Mouse (Mus musculus): ENCODE results near the gene Zfp526. TPM values are rescaled to one million over a fixed set of nuclear protein-coding genes. Genes with fewer than 3 reads are reported as not detected.

The Zfp526 gene
- polyA plus RNA-seq, 1 experiment = 14.4 TPM

DNA sequence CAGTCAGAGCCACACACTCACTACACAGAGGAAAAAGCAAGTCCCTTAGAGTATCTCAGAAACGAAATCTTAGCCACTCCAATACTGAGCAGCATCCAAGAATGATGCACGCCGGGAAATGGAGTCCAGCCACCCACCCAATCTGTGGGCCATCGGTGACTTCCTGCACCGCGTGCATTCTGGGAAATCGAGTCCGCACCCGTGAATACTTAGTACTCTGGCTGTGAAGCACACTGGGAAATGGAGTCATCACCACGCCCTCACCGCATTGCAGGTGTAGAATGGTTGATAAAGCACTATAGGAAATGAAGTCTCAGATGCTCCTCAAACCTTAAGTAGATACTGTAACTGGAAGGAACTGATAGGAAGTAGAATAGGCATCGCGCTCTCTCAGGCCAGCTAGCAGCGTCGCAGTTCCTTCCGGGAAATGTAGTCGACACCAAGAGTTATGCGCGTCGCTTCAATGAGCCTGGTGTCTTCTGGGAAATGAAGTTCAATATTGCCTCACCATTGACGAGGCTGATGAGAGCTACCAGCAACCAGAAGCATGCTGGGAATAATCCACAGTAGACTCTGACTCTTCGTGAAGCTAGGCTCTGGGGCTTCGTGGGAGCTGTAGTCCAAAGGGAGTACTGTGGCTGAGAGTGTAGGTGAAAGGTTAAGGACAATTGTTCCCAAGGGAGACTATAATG lies 16.9 kb downstream of the Zfp526 start:
- WGBS = under 1% methylated on average over 23 of the region's 23 CpGs
- Histone ChIP-seq H3K4me1 (ENCODE audit: control insufficient read depth, insufficient read depth, insufficient read length) (peaks cover 4% of the 10 kb centered on the region; the same call in 1 of the 2 replicates), H3K27me3 (ENCODE audit: control insufficient read depth, insufficient read depth, low read length) (no peaks in the 10 kb centered on the region), H3K27ac (ENCODE audit: insufficient read depth, low read length) (peak overlapping the region; percentile 91), H3K4me3 (ENCODE audit: extremely low read depth, insufficient read depth, insufficient read length) (peak overlapping the region; percentile 59), H3K36me3 (ENCODE audit: control insufficient read depth, insufficient read depth, low read length) (peaks cover 7% of the 10 kb centered on the region; the same call in 1 of the 2 replicates)
- DNase-seq (ENCODE audit: low read depth in 1 of 2, low spot score in 2 of 2) = peak; percentile 92 to 95
- no peak for TF ChIP-seq CTCF (IDR thresholded peaks at IDR 0.05; ENCODE audit: extremely low read depth, insufficient read depth, insufficient read length, insufficient replicate concordance)
- peak; percentile 5; the same call in 1 of the 2 replicates for TF ChIP-seq POLR2A (IDR thresholded peaks at IDR 0.05; ENCODE audit: low read depth, low read length)

DNA sequence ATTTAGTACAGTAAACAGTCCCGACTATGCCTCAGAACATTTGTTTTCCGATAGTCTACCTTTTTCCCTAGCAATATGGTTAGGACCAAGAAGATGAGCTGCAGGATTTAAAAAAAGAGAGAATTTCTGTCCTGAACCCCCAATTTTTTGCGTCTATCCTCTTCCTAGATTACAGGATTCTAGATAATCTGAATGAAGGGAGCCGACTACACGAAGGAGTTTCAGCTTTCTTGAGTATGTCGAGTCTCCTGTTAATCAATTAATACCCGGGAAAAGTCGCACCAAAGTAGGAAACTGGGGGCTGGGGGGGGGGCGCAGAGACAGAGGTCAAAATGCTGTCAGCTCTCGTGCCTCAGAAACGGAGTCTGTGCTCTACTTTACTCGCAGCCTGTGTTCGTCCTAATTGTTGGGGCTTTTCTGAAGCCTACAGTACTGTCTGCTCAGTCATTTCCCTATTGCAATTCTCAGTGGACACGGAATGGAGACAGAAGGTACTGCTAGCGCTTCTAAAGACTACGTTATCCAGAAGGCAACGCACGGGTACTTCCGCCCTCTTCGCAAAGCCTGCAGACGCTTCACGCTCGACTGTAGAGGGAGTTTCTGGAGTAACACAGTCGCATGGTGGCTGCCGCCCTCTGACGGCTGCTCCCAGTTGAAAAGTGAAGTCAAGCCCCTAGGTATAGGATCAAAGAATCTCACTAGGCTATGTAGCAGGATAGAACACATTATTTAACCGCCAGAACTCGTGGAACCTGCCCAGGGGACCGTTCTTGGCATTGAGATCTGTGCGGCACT lies 17.8 kb downstream of the Zfp526 start:
- WGBS = 2% methylated on average over 30 of the region's 30 CpGs
- Histone ChIP-seq H3K36me3 (ENCODE audit: control insufficient read depth, insufficient read depth, low read length) (peaks cover 1% of the 10 kb centered on the region; the same call in 1 of the 2 replicates), H3K27me3 (ENCODE audit: control insufficient read depth, insufficient read depth, low read length) (no peaks in the 10 kb centered on the region), H3K4me3 (ENCODE audit: extremely low read depth, insufficient read depth, insufficient read length) (peak overlapping the region; percentile 43), H3K4me1 (ENCODE audit: control insufficient read depth, insufficient read depth, insufficient read length) (peaks cover 4% of the 10 kb centered on the region; the same call in 1 of the 2 replicates), H3K27ac (ENCODE audit: insufficient read depth, low read length) (peak overlapping the region; percentile 82)
- TF ChIP-seq POLR2A (IDR thresholded peaks at IDR 0.05; ENCODE audit: low read depth, low read length) = no peak; the same call in 1 of the 2 replicates
- peak; percentile 62; the same call in 1 of the 2 replicates for TF ChIP-seq CTCF (IDR thresholded peaks at IDR 0.05; ENCODE audit: extremely low read depth, insufficient read depth, insufficient read length, insufficient replicate concordance)
- DNase-seq (ENCODE audit: low read depth in 1 of 2, low spot score in 2 of 2) = peak; percentile 83 to 92

DNA sequence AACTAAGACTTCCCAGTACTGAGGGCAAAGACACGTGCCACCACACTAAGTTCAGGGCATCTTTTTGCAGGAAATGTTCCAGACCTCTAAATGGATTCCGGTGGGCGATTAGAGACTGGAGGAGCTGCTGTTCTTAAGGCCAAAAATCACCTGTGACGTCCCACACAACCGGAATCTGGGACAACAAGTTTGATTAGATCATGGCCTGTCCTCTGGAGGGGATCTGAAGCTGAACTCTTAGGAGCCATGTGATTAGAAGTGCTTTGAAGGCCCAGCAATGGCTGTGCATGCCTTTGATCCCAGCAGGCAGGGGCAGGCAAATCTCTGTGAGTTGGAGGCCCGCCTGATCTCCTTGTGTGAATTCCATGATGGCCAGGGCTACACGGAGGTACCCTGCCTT lies 19.4 kb downstream of the Zfp526 start:
- no peak overlapping the region for H3K27ac ChIP-seq (ENCODE audit: insufficient read depth, low read length)
- 89% methylated on average over 7 of the region's 7 CpGs for WGBS
- no peaks in the 10 kb centered on the region for H3K27me3 ChIP-seq (ENCODE audit: control insufficient read depth, insufficient read depth, low read length)
- peaks cover 4% of the 10 kb centered on the region; the same call in 1 of the 2 replicates for H3K4me1 ChIP-seq (ENCODE audit: control insufficient read depth, insufficient read depth, insufficient read length)
- TF ChIP-seq POLR2A (IDR thresholded peaks at IDR 0.05; ENCODE audit: low read depth, low read length) = no peak
- TF ChIP-seq CTCF (IDR thresholded peaks at IDR 0.05; ENCODE audit: extremely low read depth, insufficient read depth, insufficient read length, insufficient replicate concordance) = no peak
- H3K36me3 ChIP-seq (ENCODE audit: control insufficient read depth, insufficient read depth, low read length) = peaks cover 6% of the 10 kb centered on the region
- H3K4me3 ChIP-seq (ENCODE audit: extremely low read depth, insufficient read depth, insufficient read length) = no peak overlapping the region
- no peak for DNase-seq (ENCODE audit: low read depth in 1 of 2, low spot score in 2 of 2)

DNA sequence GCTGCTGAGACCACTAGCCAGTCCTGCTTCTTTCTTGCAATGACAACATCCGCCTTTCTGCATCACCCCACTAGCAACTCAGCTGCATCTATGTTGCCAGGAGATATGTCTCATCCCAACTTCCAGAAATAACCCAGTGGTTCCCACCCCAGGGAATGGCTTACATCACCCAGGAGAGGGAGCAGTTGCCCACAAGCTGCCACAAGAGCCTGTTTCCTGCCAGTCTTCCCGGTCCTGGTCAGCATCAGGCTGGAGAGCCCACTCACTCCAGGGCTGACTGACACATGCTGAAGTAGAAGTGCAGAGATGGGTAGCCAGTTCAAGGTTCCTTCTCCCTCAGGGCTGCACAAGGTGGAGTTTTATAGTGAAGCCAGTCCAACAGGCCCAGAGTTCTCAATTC lies 19.8 kb downstream of the Zfp526 start:
- H3K4me3 ChIP-seq (ENCODE audit: extremely low read depth, insufficient read depth, insufficient read length) = no peak overlapping the region
- TF ChIP-seq POLR2A (IDR thresholded peaks at IDR 0.05; ENCODE audit: low read depth, low read length) (no peak), CTCF (IDR thresholded peaks at IDR 0.05; ENCODE audit: extremely low read depth, insufficient read depth, insufficient read length, insufficient replicate concordance) (no peak)
- peaks cover 3% of the 10 kb centered on the region; the same call in 1 of the 2 replicates for H3K4me1 ChIP-seq (ENCODE audit: control insufficient read depth, insufficient read depth, insufficient read length)
- DNase-seq (ENCODE audit: low read depth in 1 of 2, low spot score in 2 of 2) = no peak
- H3K27me3 ChIP-seq (ENCODE audit: control insufficient read depth, insufficient read depth, low read length) = no peaks in the 10 kb centered on the region
- H3K36me3 ChIP-seq (ENCODE audit: control insufficient read depth, insufficient read depth, low read length) = peaks cover 6% of the 10 kb centered on the region
- WGBS = 57% methylated on average over 2 of the region's 2 CpGs
- H3K27ac ChIP-seq (ENCODE audit: insufficient read depth, low read length) = no peak overlapping the region

DNA sequence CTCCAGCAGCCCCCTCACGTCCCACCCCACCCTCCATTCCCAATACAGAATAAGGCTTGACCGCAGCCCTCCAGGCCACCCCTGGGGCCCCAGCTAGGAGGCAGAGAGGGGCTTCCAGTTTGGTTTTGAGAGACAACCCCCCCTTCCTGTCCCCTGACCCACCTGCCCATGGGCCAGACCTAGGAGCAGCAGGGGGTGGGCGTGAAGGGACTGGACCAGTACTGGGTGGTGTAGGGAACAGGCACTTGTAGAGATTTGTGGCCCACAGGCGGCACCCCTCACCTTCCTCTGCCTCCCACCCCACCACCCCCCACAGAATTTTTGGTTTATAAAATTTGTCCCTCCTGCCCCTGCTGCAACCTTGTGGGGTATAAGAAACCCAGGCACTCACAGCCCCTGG lies 22.1 kb downstream of the Zfp526 start:
- H3K36me3 ChIP-seq (ENCODE audit: control insufficient read depth, insufficient read depth, low read length) = peaks cover 6% of the 10 kb centered on the region
- H3K27ac ChIP-seq (ENCODE audit: insufficient read depth, low read length) = no peak overlapping the region
- no peaks in the 10 kb centered on the region for H3K27me3 ChIP-seq (ENCODE audit: control insufficient read depth, insufficient read depth, low read length)
- no peak for TF ChIP-seq CTCF (IDR thresholded peaks at IDR 0.05; ENCODE audit: extremely low read depth, insufficient read depth, insufficient read length, insufficient replicate concordance)
- TF ChIP-seq POLR2A (IDR thresholded peaks at IDR 0.05; ENCODE audit: low read depth, low read length) = no peak
- DNase-seq (ENCODE audit: low read depth in 1 of 2, low spot score in 2 of 2) = no peak
- WGBS = 97% methylated on average over 4 of the region's 4 CpGs
- H3K4me1 ChIP-seq (ENCODE audit: control insufficient read depth, insufficient read depth, insufficient read length) = peaks cover 3% of the 10 kb centered on the region; the same call in 1 of the 2 replicates
- H3K4me3 ChIP-seq (ENCODE audit: extremely low read depth, insufficient read depth, insufficient read length) = no peak overlapping the region

DNA sequence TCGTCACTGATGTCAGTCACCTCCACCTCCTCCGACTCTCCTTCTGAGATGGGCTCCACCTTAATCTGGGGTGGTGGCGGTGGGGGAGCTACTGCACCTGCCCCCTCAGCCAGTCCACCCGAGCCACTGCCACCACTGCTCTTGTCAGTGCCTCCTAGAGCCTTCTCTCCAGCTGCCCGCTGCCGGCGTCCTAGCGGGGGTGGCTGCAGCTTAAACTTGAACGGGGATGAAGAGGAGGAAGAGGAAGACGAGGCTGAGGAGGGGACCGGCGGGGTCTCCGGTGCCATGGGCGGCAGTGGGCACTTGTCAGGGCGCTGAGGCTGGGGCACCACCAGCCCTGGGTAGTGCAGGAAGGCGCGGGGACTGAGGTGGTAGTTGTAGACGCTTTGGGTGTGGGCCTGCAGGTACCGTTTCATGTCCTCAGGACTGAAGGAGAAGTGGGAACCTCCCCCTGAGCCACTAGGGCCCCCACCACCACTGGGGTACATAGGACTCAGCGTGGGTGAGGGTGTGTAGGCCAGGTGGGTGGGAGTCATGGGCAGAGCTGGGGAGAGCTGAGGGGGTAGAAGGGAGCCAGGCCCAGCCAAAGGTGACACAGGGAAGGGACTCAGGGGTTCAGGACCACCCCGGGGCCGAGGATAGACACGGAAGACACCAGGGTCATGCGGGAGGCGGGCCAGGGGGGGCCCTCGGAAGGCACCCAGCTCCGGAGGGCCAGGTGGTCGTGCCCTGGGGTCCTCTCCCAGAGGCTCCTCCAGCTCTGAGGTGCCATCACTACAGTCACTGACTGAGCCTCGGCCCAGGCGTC lies 23.5 kb downstream of the Zfp526 start:
- Histone ChIP-seq H3K4me3 (ENCODE audit: extremely low read depth, insufficient read depth, insufficient read length) (no peak overlapping the region), H3K27ac (ENCODE audit: insufficient read depth, low read length) (no peak overlapping the region), H3K4me1 (ENCODE audit: control insufficient read depth, insufficient read depth, insufficient read length) (peaks cover 4% of the 10 kb centered on the region; the same call in 1 of the 2 replicates), H3K27me3 (ENCODE audit: control insufficient read depth, insufficient read depth, low read length) (no peaks in the 10 kb centered on the region), H3K36me3 (ENCODE audit: control insufficient read depth, insufficient read depth, low read length) (peaks cover 6% of the 10 kb centered on the region)
- TF ChIP-seq POLR2A (IDR thresholded peaks at IDR 0.05; ENCODE audit: low read depth, low read length) (no peak), CTCF (IDR thresholded peaks at IDR 0.05; ENCODE audit: extremely low read depth, insufficient read depth, insufficient read length, insufficient replicate concordance) (no peak)
- no peak for DNase-seq (ENCODE audit: low read depth in 1 of 2, low spot score in 2 of 2)
- 92% methylated on average over 30 of the region's 30 CpGs for WGBS

All from spleen, adult 2 months (tissue).